Mouse (Mus musculus): ENCODE data around the gene Slc25a11. TPM values are rescaled to one million over a fixed set of nuclear protein-coding genes. Genes with fewer than 3 reads are reported as not detected.
A peak's percentile ranks its signal among the peaks of the same experiment; 100 is the strongest.

The Slc25a11 gene
- total RNA-seq, 1 experiment from 2014 or later, result 52.5 TPM

DNA sequence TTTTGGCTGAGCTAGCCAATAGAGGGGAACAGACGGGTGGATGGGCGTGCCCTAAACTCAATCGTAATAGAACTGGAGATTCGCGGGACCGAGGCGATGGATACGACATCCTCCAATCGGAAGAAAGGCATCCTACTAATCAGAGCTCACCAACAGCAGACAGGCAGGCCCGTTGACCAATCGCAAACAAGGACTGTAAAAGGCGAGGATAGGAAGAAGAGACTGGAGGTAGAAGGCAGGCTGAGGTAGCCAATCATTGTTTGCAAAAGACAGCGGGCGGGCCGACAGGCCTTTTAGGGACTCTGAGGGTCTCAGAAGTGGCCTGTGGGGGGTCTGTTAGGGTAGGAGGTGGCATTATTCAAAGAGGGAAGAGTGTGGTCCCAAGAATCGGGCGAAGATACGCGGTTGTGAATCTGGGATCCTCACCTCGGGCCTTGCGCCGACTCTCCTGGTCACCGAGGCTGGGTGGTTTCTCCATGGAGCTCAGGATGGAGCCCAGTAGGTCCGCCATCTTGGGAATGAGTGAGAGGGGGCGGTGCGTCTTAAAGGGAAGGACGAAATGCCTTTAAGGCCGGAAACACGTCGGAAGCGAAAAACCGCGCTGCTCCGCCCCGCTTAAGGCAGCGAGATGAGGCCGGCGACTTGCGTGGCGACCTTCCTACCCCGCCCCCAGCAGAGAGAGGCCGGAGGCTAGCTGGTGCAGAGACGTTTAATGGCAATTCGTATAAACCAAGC is 21.7 kb upstream of the Slc25a11 start, which contains the start of gene Spag7:
Spag7 (minus strand) TSS at position 646 of the 735 bp plus-strand sequence.
- peak; percentile 84 for ATAC-seq (replicated peaks; ENCODE audit: low read depth, poor library complexity, severe bottlenecking)

DNA sequence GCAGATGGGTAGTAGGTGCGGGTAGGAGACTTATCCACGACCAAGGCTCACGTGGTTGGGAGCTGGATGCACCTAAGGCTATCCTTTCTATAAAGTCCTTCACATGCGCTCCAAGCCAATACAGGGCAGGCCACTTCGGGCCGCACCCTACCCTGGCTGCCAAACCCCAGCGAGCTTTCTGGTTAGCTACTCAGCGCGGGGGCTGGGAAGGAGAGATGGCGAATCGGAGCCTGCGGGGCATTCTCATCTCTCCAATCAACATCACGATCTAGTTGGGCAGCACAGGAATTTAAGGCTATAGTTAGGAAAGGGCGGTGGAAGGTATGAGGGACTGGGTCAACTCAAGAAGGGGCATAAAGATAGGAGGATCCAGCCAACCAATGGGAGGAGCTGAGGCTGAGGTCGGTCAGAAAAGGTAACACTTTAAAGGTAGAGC is 21.1 kb upstream of the Slc25a11 start:
- peak; percentile 12; the same call in 1 of the 2 replicates for ATAC-seq (replicated peaks; ENCODE audit: low read depth, poor library complexity, severe bottlenecking)

DNA sequence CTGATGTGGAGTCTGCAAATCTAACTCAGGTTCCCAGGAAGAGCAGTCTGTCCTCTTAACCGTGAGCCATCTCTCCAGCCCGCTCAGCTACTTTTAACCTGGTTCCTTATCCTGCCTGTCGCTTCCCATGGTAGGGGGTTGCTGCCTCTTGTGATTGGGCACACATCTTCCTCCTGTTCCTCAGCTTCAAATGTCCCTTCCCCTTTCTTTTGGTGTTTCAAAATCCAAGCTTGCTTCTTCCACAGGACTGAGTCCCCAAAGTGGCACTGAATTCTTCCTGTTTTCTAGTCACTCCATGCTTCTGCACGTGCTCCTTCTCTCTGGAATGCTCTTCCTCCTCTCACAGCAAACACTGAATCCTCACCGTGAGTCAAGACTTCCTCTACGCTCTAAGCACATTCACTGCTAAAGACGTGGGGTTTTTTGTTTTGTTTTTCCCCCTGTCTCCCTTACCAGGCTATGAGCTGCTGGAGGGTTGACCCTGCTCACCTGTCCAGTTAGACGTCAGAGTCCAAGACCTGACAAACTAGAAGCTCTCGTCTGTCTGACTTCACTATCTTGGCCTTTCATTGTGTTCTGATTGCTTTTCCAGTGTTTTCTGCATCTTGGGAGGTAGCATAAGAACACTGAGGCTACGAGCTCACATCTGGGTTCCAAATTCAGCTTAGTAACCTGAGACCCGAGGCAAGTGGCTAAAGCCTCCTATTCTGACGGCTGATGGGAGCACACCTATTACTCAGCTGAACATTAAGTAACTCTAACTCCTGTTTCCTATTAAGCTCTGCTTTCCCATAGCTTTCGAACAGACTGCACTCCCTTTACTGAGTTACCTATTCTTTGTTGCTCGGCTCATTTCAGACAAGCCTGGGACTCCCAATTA is 20.2 kb upstream of the Slc25a11 start:
- ATAC-seq (replicated peaks; ENCODE audit: low read depth, poor library complexity, severe bottlenecking), result no peak

DNA sequence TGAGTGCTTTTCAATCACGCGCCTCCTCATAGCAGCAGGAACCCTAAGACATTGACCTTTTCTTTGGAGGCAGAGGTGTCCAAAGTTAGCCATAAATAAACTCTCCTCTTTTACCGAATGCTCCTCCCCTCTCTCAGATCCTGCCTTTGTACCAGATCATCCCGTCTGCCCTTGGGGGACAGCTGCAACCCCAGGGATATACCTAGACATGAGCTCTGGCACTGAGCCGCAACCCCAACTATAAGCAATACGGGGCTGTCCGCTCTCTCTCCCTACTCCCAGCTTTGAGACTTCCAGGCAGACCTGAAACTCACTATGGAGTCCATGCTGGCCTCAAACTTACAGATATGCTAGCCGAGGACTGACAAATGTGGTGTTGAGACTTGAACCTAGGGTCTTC is 19.4 kb upstream of the Slc25a11 start:
- ATAC-seq (replicated peaks; ENCODE audit: low read depth, poor library complexity, severe bottlenecking), result no peak

DNA sequence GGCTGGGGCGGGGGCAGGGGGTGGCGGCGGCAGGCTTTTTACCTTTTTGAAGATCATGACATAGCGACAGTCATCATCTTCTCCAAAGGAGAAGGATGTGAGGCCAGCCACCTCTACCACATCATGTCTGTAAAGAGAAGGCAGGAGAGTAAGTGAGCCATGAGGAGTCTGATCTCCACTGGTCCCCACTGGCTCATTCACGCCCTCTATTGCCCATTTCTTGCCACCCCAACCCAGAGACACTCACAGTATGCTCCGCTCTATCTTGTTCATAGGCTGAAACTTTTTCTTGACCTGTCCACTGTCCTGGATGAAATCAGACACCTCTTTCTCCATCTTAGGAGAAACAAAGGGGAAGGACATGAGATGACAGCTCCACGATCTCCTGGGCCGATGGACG is 17.5 kb upstream of the Slc25a11 start:
- no peak for ATAC-seq (replicated peaks; ENCODE audit: low read depth, poor library complexity, severe bottlenecking)

DNA sequence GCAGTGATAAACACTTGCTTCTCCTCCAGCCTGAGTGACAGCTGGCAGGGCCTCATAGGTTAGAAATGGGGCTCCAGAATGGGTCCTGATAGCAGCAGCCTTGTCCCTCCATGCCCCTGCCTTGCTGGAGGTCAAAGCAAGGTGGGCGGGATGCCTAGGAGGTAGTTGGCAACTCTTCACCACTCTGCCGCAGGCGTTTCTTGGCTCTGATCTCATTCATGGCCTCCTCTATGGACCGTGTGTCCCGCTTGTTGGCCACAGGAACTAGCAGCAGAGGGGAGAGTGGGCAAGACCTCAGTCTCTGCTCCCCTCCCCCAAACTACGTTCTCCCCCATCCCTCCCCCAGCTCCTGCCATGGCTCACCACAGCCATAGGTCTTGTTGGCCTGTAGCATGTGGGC is 16.7 kb upstream of the Slc25a11 start:
- ATAC-seq (replicated peaks; ENCODE audit: low read depth, poor library complexity, severe bottlenecking), result no peak

DNA sequence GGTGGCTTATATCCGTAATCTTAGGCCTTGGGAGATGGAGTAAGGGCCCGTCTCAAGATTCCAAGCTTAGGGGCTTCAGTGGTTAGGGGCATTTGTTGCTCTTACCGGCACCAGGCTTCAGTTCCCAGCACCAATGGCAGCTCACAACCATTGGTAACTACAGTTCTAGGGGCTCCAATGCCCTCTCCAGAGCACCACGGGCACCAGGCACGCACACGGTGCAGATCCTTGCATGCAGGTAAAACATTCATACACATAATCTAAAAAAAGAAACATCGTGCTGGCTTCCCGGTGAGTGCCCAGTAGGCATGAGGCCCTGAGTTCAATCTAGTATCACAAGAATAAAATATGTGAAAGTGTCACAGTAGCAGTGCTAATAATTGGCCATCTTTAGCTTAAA is 15.8 kb upstream of the Slc25a11 start:
- no peak for ATAC-seq (replicated peaks; ENCODE audit: low read depth, poor library complexity, severe bottlenecking)

DNA sequence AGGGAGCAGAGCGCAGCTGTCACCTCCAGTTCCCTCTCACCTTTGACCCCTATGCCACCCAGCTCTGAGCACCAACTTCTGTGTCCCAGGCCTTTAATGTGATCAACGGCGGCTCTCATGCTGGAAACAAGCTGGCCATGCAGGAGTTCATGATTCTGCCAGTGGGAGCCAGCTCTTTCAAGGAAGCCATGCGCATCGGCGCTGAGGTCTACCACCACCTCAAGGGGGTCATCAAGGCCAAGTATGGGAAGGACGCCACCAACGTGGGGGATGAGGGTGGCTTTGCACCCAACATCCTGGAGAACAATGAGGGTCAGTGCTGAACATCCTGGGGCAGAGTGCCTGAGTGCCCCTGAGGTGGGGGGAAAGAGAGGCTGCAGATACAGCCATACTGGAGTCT is 13.3 kb upstream of the Slc25a11 start:
- no peak for ATAC-seq (replicated peaks; ENCODE audit: low read depth, poor library complexity, severe bottlenecking)

DNA sequence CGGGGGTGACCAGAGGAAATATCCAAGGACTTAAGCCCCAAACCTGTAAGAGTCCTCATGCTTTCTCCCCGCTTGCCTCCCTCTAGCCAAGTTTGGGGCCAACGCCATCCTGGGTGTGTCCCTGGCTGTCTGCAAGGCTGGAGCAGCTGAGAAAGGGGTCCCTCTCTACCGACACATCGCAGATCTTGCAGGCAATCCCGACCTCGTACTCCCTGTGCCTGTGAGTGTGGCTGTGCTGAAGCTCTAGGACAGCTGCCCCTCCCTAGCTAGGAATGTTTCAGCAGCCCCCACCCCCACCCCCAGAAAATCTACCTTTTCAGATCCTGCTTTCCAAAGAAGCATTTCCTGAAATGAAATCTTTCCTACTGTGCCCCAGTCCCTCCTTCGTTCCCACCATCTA is 11.7 kb upstream of the Slc25a11 start:
- ATAC-seq (replicated peaks; ENCODE audit: low read depth, poor library complexity, severe bottlenecking), result no peak

DNA sequence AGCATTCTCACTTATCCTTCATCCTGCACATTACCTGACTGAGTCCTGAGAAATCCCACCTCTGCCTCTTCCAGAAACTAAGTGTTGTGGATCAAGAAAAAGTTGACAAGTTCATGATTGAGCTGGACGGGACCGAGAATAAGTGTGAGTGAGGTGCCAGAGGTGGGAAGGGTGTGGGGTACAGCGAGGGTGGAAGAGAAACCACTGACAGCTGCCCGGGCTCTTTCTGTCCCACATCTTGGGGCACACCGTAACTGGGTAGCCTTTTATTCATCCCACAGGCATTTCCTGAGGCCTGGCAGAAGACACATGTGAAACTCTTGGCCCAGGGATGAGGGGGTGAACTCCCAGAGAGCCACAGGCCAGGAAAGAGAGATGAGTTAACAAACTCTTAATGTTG is 11.2 kb upstream of the Slc25a11 start:
- ATAC-seq (replicated peaks; ENCODE audit: low read depth, poor library complexity, severe bottlenecking), result no peak

DNA sequence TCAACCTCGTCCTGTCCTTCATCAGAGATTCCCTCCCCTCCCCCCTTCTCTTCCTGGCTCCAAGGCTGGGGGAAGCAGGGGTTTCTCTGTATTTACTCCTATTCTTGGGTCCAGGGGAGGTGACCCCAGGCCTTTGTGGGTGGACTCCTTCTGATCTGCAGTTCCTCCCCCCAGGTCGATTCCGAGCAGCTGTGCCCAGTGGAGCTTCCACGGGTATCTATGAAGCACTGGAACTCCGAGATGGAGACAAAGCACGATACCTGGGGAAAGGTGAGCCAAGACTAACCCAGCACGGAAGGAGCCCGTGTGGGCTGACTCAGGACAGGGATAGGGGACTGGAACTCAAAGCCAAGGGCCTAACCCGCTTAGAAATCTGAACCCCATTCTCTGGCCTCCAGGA is 10.7 kb upstream of the Slc25a11 start:
- ATAC-seq (replicated peaks; ENCODE audit: low read depth, poor library complexity, severe bottlenecking), result no peak

DNA sequence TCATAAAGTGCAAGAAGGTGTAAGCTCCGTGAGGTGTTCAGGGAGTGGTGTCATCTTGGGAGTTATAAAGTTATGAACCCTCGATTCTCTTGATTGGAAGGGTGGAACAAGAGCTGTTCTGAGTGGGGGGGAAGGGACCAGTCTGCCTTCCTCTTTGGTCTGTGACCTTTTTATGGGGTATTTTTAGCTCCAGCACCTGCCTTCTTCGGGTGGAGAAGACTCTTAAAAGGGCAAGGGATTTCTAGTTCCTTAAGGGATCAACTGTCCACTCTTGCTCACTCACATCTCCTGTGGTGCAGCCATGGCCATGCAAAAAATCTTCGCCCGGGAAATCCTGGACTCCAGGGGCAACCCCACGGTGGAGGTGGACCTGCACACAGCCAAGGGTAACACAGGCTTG is 10.3 kb upstream of the Slc25a11 start:
- no peak for ATAC-seq (replicated peaks; ENCODE audit: low read depth, poor library complexity, severe bottlenecking)

DNA sequence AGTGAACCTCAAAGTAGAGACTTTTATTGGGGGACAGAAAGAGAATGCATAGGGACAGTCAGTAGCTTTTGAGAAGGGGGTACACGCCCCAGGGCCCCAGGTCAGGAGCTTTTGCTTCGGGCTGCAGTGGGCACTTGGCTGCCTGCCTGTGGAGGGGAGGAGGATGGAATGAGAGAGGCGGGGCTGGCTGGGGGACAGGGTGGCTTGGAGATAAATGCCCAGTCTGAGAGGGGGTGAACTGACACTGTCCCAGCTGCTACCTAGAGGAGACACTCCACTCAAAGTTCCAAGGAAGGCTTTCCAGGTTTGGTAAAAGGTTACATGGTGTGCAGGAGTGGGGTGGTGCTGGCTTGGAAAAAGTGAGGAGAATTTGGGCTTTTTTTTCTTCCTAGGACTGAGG is 9.7 kb upstream of the Slc25a11 start, which contains the start of gene Eno3:
Eno3 (plus strand) TSS at position 239 of the 400 bp plus-strand sequence.
- no peak for ATAC-seq (replicated peaks; ENCODE audit: low read depth, poor library complexity, severe bottlenecking)

DNA sequence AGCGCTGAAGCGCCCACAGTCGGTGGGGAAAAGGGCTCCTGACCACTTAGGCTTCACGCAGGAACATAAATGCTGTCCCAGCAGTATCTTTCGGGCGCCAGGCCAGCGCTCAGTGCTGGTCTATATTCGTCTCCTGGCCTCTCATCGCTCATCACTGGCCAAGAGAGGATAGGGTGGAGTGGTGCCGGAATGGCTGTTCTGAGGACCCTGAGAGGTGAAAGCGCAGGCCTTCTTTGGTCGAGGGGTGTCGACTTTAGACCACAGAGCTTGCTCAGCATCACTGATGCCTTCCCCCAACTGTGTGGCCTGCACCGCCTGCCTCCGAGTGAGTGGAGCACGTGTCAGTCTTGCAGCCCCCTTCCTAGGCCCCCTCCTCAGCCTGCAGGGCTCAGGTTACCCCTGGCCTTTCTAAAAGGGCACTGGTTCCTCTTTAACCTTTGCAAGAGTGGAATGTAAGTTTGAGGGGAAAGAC is 9.2 kb upstream of the Slc25a11 start:
- no peak for ATAC-seq (replicated peaks; ENCODE audit: low read depth, poor library complexity, severe bottlenecking)

DNA sequence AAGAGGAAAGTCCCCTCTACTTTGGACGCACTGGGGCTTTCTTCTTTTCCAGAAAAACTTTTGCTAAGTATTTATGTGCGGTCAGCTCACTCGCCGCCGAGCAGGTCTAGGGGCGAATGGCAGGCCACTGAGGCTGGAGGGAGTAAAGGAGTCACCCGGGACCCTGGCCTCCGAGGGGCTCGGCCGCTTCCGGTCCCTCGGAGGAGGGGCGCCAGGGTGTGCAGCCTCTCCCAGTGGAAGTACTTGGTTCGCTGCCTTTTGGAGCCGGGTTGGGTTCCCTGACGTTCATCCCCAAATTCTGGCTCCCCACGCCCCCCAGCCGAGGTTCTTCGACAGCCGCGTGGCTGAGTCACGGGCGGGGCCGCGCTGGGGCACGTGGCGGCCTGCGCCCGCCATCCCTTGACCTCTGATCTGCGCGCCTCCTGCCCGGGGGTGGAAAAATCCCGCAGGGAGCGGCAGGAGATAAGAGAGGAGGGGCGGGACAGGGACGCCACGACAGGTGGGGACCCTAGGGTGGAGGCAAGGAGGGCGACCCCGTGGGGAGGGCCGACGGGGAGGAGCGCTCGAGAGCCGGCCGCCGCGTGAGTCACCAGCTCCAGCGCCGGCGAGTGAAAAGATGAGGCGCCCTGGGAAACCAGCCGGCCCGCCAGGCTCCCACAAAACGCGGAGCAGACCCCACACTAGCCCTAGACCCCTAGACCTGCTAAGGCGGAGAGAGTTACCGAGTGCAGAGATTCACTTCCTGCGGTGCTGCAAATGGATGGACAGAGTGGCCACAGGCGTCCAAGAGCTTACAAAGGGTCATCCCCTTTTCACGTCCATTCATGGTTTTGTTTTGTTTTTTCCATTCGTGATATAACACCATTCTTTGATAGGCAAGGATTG is 8.5 kb upstream of the Slc25a11 start:
- ATAC-seq (replicated peaks; ENCODE audit: low read depth, poor library complexity, severe bottlenecking), result no peak

DNA sequence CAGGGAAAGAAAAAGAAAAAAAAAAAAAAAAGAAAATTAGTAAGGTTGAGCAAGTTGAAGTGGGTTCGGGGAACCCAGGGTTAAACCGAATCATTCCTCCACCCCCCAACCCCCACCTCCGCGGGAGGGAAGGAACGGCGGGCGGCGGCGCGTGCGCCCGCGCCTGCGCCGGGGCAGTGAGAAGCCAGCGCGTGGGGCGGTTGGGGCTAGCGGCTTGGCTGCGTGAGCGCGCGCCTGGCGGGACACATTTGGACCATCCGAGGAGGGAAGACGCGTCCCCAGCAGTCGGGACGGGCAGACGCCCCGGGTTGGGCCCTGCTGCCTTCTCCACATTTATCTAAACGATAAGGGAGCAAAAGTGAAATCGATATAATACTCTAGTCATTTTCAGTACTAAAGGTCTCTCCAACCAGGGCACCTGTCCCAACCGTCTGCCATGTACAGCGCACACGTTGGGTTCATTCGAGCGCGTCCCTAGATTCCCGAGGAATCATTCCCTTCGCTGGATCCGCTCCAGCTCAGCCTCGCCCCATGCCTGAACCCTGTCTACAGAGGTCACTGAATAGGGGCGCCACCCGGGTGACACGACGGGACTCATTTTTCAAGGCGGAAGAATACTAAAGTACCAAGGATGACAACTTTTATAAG is 7.8 kb upstream of the Slc25a11 start:
- ATAC-seq (replicated peaks; ENCODE audit: low read depth, poor library complexity, severe bottlenecking), result peak; percentile 23

DNA sequence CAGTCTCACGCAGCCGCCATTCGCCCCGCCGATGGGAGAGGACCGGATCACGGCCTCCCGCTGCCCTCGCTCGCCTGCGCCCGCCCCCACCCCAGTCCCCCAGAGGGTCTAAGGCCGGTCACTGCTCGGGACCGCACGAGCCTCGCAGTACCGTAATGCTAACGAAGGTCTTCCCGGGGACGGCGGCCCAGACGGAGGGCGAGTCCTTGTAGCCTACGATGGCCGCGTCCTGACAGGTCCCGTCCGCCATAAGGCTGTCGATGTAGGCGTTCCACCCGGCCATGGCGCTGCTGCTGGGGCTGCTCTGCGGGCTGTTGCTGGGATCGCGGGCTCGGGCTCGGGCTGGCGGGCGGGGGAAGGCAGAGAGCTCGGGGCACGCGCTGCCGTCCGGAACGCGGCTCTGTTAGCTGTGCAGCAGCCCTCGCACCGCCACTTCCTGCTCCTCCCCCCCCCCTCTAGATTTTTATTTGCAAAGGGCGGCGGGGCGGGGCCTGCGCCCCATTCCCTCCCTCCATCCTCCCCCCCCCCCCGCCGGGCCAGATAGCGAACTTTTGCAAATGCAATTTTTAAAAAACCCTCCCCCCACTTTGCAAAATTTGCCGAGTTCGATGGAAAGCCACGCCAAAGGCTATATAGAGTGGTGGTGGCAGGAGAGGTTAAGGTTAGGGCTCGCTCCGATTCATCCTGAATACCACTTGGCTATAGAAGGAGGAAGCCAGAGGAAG is 7.1 kb upstream of the Slc25a11 start, which contains the start of gene Pfn1:
Pfn1 (minus strand) TSS at position 447 of the 725 bp plus-strand sequence.
- peak; percentile 19 for ATAC-seq (replicated peaks; ENCODE audit: low read depth, poor library complexity, severe bottlenecking)

DNA sequence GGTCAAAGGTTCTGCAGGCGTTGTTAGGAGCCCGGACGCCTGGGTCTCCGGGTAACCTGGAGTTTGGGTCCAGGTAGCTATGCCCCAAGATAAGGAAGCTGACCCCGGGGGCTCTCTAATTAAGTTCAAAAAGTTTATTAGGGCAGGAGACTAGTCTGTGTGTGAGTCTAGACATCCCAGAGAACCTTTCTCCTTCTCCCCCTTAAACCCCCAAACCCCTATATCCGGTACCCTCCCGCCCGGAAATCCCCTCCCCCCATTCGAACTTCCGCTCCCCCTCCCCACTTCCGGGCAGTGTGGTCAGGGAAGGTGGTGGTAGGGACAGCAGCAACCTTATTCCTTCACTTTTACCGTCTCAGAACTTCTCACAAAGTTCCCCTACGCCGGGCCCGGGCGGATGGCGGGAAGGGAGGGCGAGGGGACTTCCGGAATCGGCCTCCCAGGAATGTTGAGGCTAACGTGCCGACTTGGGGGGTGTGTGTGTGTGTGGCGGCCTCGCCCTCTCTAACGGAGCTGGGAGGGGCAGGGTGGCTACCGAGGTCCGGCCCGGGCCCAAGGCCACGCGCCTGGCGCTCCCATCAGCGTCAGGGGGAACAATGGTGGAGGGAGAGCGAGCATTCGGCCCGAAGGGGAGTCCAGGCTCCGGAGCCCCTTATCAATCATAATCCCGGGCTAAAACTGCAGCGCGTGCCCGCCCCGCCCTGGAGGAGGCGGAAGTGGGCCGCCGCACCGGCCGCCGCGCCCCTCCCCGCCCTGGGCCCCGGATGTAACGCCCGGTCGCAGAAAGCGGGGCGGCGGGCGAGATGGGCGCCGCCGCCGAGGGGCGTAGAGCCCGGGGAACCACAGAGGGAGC is 6.3 kb upstream of the Slc25a11 start:
- no peak for ATAC-seq (replicated peaks; ENCODE audit: low read depth, poor library complexity, severe bottlenecking)

All from common myeloid progenitor, adult 5-6 weeks (primary cell).